In the genomic region with DNA sequence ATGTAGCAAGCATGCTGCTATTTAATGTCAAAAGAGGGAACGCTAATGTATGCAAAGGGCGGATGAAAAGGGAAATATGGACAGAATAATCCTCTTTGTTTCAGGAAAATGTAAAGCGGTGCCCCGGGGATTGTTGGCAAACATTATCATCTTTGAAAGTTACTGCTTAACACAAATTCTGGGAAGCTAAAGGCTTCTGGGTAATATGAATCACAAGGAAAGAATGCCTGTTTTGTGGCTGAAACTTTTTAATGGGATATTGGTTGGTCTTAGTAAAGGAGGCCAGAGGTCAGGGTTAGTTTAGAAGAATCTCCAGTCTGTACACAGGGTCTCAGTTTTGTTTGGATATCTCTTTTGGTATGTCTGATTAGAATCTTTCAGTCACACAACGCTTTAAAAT, we compare ENCODE assay signal across 16 mouse cellular contexts.
"Had no signal": no experiment of that assay in that cellular context is flagged by ENCODE, and none has a peak within 500 bp of the region (broad histone marks: within the 10 kb centered on the region; RNA-seq: fewer than 3 reads in every experiment).

No protein-coding gene starts in this region.

- H3K4me3 ChIP-seq: lung, embryonic 15.5 days; megakaryocyte, embryonic 14.5 days; midbrain, embryonic 13.5 days; midbrain, embryonic 15.5 days; neural tube, embryonic 12.5 days; stomach, embryonic 15.5 days had no signal

- H3K27ac ChIP-seq: lung, embryonic 15.5 days; macrophage; midbrain, embryonic 13.5 days; midbrain, embryonic 15.5 days; neural tube, embryonic 12.5 days; stomach, embryonic 15.5 days; stomach, postnatal 0 days had no signal

- H3K4me1 ChIP-seq: lung, embryonic 15.5 days; midbrain, embryonic 13.5 days; midbrain, embryonic 15.5 days; neural tube, embryonic 12.5 days; stomach, embryonic 15.5 days had no signal

- DNase-seq: liver, postnatal 0 days; lung, adult 2 months; lung, postnatal 14 days; lung, postnatal 36 days; right cerebral cortex, postnatal 14 days; thymus, adult 2 months; thymus, postnatal 25 days; thymus, postnatal 4 days had no signal
